Mouse (Mus musculus) neural tube, embryonic 12.5 days (tissue): Measurements from ENCODE around the gene 9030612E09Rik. TPM values are rescaled to one million over a fixed set of nuclear protein-coding genes. Genes with fewer than 3 reads are reported as not detected.

Source experiments
- ATAC-seq: fragments of 200-750 bp; cut with Nextera tagmentation; 2 replicates; pipeline ENCODE4 v1.8.0; 2017; ENCODE audit warnings: low read depth, mild to moderate bottlenecking, moderate TSS enrichment, moderate library complexity; ENCODE audit not compliant: low FRiP score
- H3K27ac ChIP-seq: fragments of 300-500 bp; sonication (generic); 2 replicates; pipeline ENCODE4 v1.5.1; 2016
- H3K27me3 ChIP-seq: fragments of 300-500 bp; sonication (generic); replicated peaks from 2 replicates; pipeline ENCODE4 v1.6.1; 2016; ENCODE audit warnings: mild to moderate bottlenecking
- H3K36me3 ChIP-seq: fragments of 300-500 bp; sonication (generic); 2 replicates; pipeline ENCODE4 v1.6.1; 2016; ENCODE audit warnings: mild to moderate bottlenecking
- H3K4me1 ChIP-seq: fragments of 300-500 bp; sonication (generic); 2 replicates; pipeline ENCODE4 v1.6.1; 2016
- H3K4me2 ChIP-seq: fragments of 300-500 bp; sonication (generic); replicated peaks from 2 replicates; pipeline ENCODE4 v1.6.1; 2016; ENCODE audit warnings: mild to moderate bottlenecking
- H3K4me3 ChIP-seq: fragments of 300-500 bp; sonication (generic); 2 replicates; pipeline ENCODE4 v1.5.1; 2016
- H3K9ac ChIP-seq: fragments of 300-500 bp; sonication (generic); 2 replicates; pipeline ENCODE4 v1.6.1; 2016; ENCODE audit warnings: mild to moderate bottlenecking
- H3K9me3 ChIP-seq: fragments of 300-500 bp; sonication (generic); 2 replicates; pipeline ENCODE4 v1.6.1; 2016; ENCODE audit warnings: mild to moderate bottlenecking
- WGBS: fragments of 180-500 bp; shearing (Covaris S2); methylation state at CpG from one replicate; pipeline ENCODE4 v1.1.7; 2016; 5-methylcytosine and 5-hydroxymethylcytosine counted together
- polyA plus RNA-seq: library from polyadenylated mRNA; unstranded; fragments of >200 nt; fragmentation: Nextera tagmentation; extraction: Ambion mirVana; gene quantifications from 2 replicates; pipeline ENCODE4 v1.2.1, GENCODE M21; 2016

9030612E09Rik gene
- polyA plus RNA-seq, 1 experiment from 2014 or later = 1.9 TPM

- H3K9me3 ChIP-seq = no peaks in the 10 kb centered on the region
- no peak overlapping the region for H3K9ac ChIP-seq
- H3K4me3 ChIP-seq = no peak overlapping the region
- no peak for ATAC-seq
- no peaks in the 10 kb centered on the region for H3K27me3 ChIP-seq
- H3K27ac ChIP-seq = no peak overlapping the region
- H3K4me1 ChIP-seq = peaks cover 10% of the 10 kb centered on the region
- 92% methylated on average over 13 of the region's 13 CpGs for WGBS
- H3K4me2 ChIP-seq = no peak overlapping the region
- H3K36me3 ChIP-seq = no peaks in the 10 kb centered on the region
Observed at GRCm38 (mm10) chr10:43217361-43217900, 42.9 kb downstream of the 9030612E09Rik start.

DNA sequence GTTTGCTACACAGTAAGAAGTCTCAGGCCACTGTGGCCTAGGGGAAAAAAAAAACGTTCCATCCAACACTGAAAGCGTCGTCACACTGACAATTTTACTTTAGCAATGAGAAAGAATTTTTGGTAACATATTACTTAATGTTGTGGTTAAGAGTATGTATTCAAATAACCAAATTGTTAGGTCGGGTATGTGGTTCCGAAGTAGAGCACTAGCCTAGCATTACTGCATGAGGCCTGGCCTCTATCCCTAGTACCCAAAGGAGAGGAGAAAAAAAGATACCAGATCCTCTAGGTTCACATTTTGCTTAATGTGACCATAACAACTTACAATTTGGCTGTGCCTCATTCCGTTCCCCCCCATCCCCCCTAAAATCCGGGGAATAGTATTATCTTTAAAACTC, 46.0 kb downstream of the 9030612E09Rik start:
- 30% methylated on average over 7 of the region's 7 CpGs for WGBS
- H3K36me3 ChIP-seq = no peaks in the 10 kb centered on the region
- H3K4me2 ChIP-seq = peak overlapping the region; percentile 68
- peak overlapping the region; percentile 91 for H3K9ac ChIP-seq
- H3K9me3 ChIP-seq = no peaks in the 10 kb centered on the region
- peak overlapping the region; percentile 85 for H3K4me3 ChIP-seq
- H3K4me1 ChIP-seq = peaks cover 10% of the 10 kb centered on the region
- no peak for ATAC-seq
- H3K27me3 ChIP-seq = no peaks in the 10 kb centered on the region
- H3K27ac ChIP-seq = 0 out of 2 replicates have a peak overlapping the region, but pooled peaks have one; percentile 75

GRCm38 (mm10) chr10:43220910-43221625, 46.6 kb downstream of the 9030612E09Rik start, which contains the start of gene Pdss2:
Pdss2 (plus strand) TSS chr10:43221486.
- Histone ChIP-seq H3K4me1 (peaks cover 10% of the 10 kb centered on the region), H3K36me3 (no peaks in the 10 kb centered on the region), H3K4me2 (peak within 1 kb of the TSS; percentile 68), H3K27me3 (no peaks in the 10 kb centered on the region), H3K9ac (peak within 1 kb of the TSS; percentile 91), H3K27ac (peak within 1 kb of the TSS; percentile 75), H3K9me3 (no peaks in the 10 kb centered on the region), H3K4me3 (peak within 1 kb of the TSS; percentile 85)
- WGBS = under 1% methylated on average over 50 of the region's 50 CpGs
- ATAC-seq = peak; percentile 99

DNA sequence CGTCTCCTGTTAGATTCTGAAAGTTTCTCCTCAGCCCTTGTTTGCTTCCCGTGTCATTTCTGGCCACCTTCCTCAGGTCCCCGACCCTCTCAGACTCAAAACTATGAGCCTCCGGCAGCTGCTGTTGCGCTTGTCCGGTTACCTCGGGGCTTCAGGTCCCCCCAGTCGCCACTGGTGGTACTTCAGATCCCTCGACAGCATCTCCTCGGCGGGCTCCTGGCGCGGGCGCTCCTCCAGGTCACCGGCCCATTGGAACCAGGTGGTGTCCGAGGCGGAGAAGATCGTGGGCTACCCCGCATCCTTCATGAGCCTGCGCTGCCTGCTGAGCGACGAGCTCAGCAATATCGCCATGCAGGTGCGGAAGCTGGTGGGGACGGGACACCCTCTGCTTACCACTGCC, 47.2 kb downstream of the 9030612E09Rik start:
- under 1% methylated on average over 25 of the region's 25 CpGs for WGBS
- Histone ChIP-seq H3K4me2 (peak overlapping the region; percentile 68), H3K27me3 (no peaks in the 10 kb centered on the region), H3K4me3 (peak overlapping the region; percentile 85), H3K9me3 (no peaks in the 10 kb centered on the region), H3K9ac (peak overlapping the region; percentile 91), H3K27ac (peak overlapping the region; percentile 75), H3K4me1 (peaks cover 10% of the 10 kb centered on the region), H3K36me3 (no peaks in the 10 kb centered on the region)
- peak; percentile 67 for ATAC-seq

DNA sequence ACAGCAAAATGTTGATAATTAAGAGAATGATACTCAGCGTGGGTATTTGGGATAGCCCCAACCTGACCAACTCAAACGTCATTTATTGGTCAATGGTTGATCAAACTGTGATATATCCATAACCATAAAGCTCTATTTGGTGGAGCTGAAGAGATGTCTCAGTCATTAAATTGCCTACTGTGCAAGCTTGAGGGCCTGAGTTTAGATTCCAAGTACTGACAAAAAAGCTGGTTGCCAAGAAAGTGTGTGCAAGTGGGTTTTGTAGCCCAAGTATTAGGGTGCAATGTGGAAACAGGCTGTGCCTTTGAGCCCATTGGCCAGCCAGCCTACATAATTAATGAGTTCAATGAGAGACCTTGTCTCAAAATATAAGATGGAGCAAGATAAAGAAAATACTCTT, 48.9 kb downstream of the 9030612E09Rik start:
- Histone ChIP-seq H3K9ac (no peak overlapping the region), H3K9me3 (no peaks in the 10 kb centered on the region), H3K27ac (no peak overlapping the region), H3K4me1 (peaks cover 10% of the 10 kb centered on the region), H3K36me3 (no peaks in the 10 kb centered on the region), H3K4me2 (no peak overlapping the region), H3K27me3 (no peaks in the 10 kb centered on the region), H3K4me3 (no peak overlapping the region)
- WGBS = 96% methylated on average over 2 of the region's 2 CpGs
- no peak for ATAC-seq

Other genes starting within 250 kb of the 9030612E09Rik start
- 6.1 and 7.5 TPM in 2 replicates for gene Sobp, start 174 bp upstream of the 9030612E09Rik start, polyA plus RNA-seq
- gene Pdss2, start 46.8 kb downstream of the 9030612E09Rik start, polyA plus RNA-seq = 13.6 and 13.9 TPM in 2 replicates